23 mouse cellular contexts compared by ENCODE assay signal in the genomic region with DNA sequence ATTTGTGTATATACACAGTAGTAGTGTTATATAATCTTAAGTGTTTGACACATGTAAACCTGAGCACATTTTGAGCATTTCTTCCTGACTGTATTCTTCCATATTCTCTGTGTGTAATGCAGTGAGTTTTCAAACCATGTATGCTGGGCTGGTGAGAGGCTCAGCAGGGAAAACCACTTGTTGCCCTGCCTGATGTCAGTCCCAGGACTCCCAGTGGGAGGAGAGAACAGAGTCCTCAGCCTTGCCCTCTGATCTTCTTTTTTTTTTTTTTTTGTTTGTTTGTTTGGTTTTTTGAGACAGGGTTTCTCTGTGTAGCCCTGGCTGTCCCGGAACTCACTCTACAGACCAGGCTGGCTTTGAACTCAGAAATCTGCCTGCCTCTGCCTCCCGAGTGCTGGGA.
DNase-seq lines count a peak whose midpoint lies in the region; ATAC-seq and TF ChIP-seq lines count a peak whose summit lies in the region.
"Had no signal": no experiment of that assay in that cellular context is flagged by ENCODE, and none has a peak within 500 bp of the region (broad histone marks: within the 10 kb centered on the region; RNA-seq: fewer than 3 reads in every experiment).

No protein-coding gene starts in this region.

- H3K27ac ChIP-seq in kidney, adult 2 months (ENCODE audit: insufficient read depth, low read depth, low read length): no peak overlapping the region
- no peak overlapping the region for H3K27ac ChIP-seq in limb, embryonic 11.5 days (replicated peaks; ENCODE audit: low read depth, low read length)
- no peak overlapping the region for H3K27ac ChIP-seq in limb, embryonic 10.5 days
- 0 out of 2 replicates have a peak overlapping the region, but pooled peaks have one; percentile 29 for H3K27ac ChIP-seq in liver, adult 2 months (replicated peaks; ENCODE audit: insufficient read depth, low read depth, low read length)

- TF ChIP-seq POLR2A in kidney, adult 2 months (IDR thresholded peaks at IDR 0.05; ENCODE audit: low read depth, low read length): no peak
- TF ChIP-seq POLR2A in liver, adult 2 months (IDR thresholded peaks at IDR 0.05; ENCODE audit: extremely low read depth, insufficient read depth, low read length): no peak

- ATAC-seq in limb, embryonic 11.5 days (ENCODE audit: insufficient number of reproducible peaks, low FRiP score, low TSS enrichment, low read depth): no peak
- ATAC-seq: activated CD4-positive, CD25-positive, alpha-beta regulatory T cell, adult 4 months; CD4-positive, CD25-positive, alpha-beta regulatory T cell, adult 4 months; Patski had no signal

- no peaks in the 10 kb centered on the region for H3K4me1 ChIP-seq in kidney, adult 2 months (ENCODE audit: control insufficient read depth, insufficient read depth, low read length)
- H3K4me1 ChIP-seq in limb, embryonic 11.5 days (ENCODE audit: control insufficient read depth, insufficient read depth, low read length): no peaks in the 10 kb centered on the region
- peaks cover 12% of the 10 kb centered on the region; the same call in 1 of the 2 replicates for H3K4me1 ChIP-seq in limb, embryonic 10.5 days
- peaks cover 10% of the 10 kb centered on the region for H3K4me1 ChIP-seq in liver, adult 2 months (ENCODE audit: control insufficient read depth, insufficient read depth, low read length)

- peak; percentile 16 for DNase-seq in kidney, adult 2 months
- no peak for DNase-seq in kidney, postnatal 14 days
- peak; percentile 7 for DNase-seq in limb, embryonic 11.5 days (ENCODE audit: low spot score)
- DNase-seq in limb, embryonic 10.5 days (ENCODE audit: low spot score): no peak
- peak; percentile 85 for DNase-seq in liver, adult 2 months (ENCODE audit: extremely low read depth, low read depth, low spot score)
- DNase-seq in liver (no peak), adipocyte (ENCODE audit: low spot score) (peak; percentile 52)
- no peak for DNase-seq in adrenal gland, adult 2 months
- DNase-seq: adrenal gland, adult 8-10 months; adrenal gland, postnatal 10 days; adrenal gland, postnatal 14 days; adrenal gland, postnatal 25 days; adrenal gland, postnatal 36 days; B cell, adult 2 months; cerebellum, adult 11 months; cerebellum, adult 11-12 months; cerebellum, adult 18-20 months; cerebellum, adult 2 months had no signal

- no peak overlapping the region for H3K4me2 ChIP-seq in limb, embryonic 11.5 days (ENCODE audit: low read depth, severe bottlenecking)

- no peak overlapping the region for H3K4me3 ChIP-seq in kidney, adult 2 months (ENCODE audit: insufficient read depth, low read depth, low read length)
- no peak overlapping the region for H3K4me3 ChIP-seq in limb, embryonic 11.5 days (ENCODE audit: low read depth, low read length)
- no peak overlapping the region for H3K4me3 ChIP-seq in limb, embryonic 10.5 days
- H3K4me3 ChIP-seq in liver, adult 2 months (ENCODE audit: insufficient read depth, low read depth, low read length): no peak overlapping the region

- TF ChIP-seq CTCF in kidney, adult 2 months (conservative IDR thresholded peaks at IDR 0.05; ENCODE audit: insufficient read depth, insufficient read length, low read depth, low read length): no peak
- no peak for TF ChIP-seq CTCF in liver, adult 2 months (IDR thresholded peaks at IDR 0.05; ENCODE audit: low read depth, low read length)

- H3K9ac ChIP-seq in limb, embryonic 11.5 days (ENCODE audit: low read length): no peak overlapping the region
- H3K9ac ChIP-seq in liver, adult 2 months (ENCODE audit: low read depth, low read length): no peak overlapping the region

- H3K36me3 ChIP-seq in kidney, adult 2 months (ENCODE audit: control insufficient read depth, insufficient read depth, low read length): no peaks in the 10 kb centered on the region
- no peaks in the 10 kb centered on the region for H3K36me3 ChIP-seq in limb, embryonic 11.5 days (ENCODE audit: control insufficient read depth, insufficient read depth, low read length)
- H3K36me3 ChIP-seq in limb, embryonic 10.5 days: no peaks in the 10 kb centered on the region
- H3K36me3 ChIP-seq in liver, adult 2 months (ENCODE audit: control insufficient read depth, insufficient read depth, low read length): no peaks in the 10 kb centered on the region

- H3K79me2 ChIP-seq in liver, adult 2 months (ENCODE audit: control insufficient read depth, insufficient read depth, low read length): no peaks in the 10 kb centered on the region; the same call in 1 of the 2 replicates

- H3K9me3 ChIP-seq in limb, embryonic 11.5 days (ENCODE audit: control insufficient read depth, low read length): no peaks in the 10 kb centered on the region
- H3K9me3 ChIP-seq in limb, embryonic 10.5 days (replicated peaks): no peaks in the 10 kb centered on the region
- H3K9me3 ChIP-seq: G1E had no signal

- 86% methylated on average over 2 of the region's 2 CpGs for WGBS in kidney, adult 2 months
- 77% methylated on average over 2 of the region's 2 CpGs for WGBS in limb, embryonic 11.5 days
- 94% methylated on average over 2 of the region's 2 CpGs for WGBS in limb, embryonic 10.5 days
- WGBS in liver, adult 2 months: 42% methylated on average over 2 of the region's 2 CpGs

- no peaks in the 10 kb centered on the region for H3K27me3 ChIP-seq in kidney, adult 2 months (replicated peaks; ENCODE audit: control insufficient read depth, insufficient read depth, low read length)
- H3K27me3 ChIP-seq in limb, embryonic 11.5 days (ENCODE audit: control insufficient read depth, insufficient read depth, low read length): no peaks in the 10 kb centered on the region
- no peaks in the 10 kb centered on the region for H3K27me3 ChIP-seq in limb, embryonic 10.5 days (ENCODE audit: low read depth, poor library complexity, severe bottlenecking)
- no peaks in the 10 kb centered on the region for H3K27me3 ChIP-seq in liver, adult 2 months (ENCODE audit: control insufficient read depth, insufficient read depth, low read length)
- H3K27me3 ChIP-seq: CH12.LX, Patski had no signal

Comparison
In these comparisons a context has a peak if more than half of its experiments do, and no peak if none do; other contexts are left out.
1. DNase-seq: peak in kidney, adult 2 months (single experiment), limb, embryonic 11.5 days (single experiment), liver, adult 2 months (single experiment) and adipocyte (single experiment); none in kidney, postnatal 14 days (single experiment), limb, embryonic 10.5 days (single experiment), liver (single experiment) and adrenal gland, adult 2 months (single experiment).